Mouse (Mus musculus): Measurements from ENCODE around the gene Hist1h4f. TPM values are rescaled to one million over a fixed set of nuclear protein-coding genes. Genes with fewer than 3 reads are reported as not detected.
A peak's percentile ranks its signal among the peaks of the same experiment; 100 is the strongest.

Hist1h4f gene
- polyA plus RNA-seq, 1 experiment, result 25.6 TPM

- peak; percentile 96 for DNase-seq (ENCODE audit: low read depth)
Observed at GRCm38 (mm10) chr13:23575271-23575851, 23.9 kb upstream of the Hist1h4f start, which contains the start of gene Hist1h3d. Gene Hist1h3d (plus strand): TSS chr13:23575763.

GRCm38 (mm10) chr13:23574546-23575170, 23.2 kb upstream of the Hist1h4f start:
- peak; percentile 40 for DNase-seq (ENCODE audit: low read depth)

More at GRCm38 (mm10) chr13:23575271-23575851, 23.9 kb upstream of the Hist1h4f start, which contains the start of gene Hist1h3d:
- TF ChIP-seq POLR2A (IDR thresholded peaks at IDR 0.05; ENCODE audit: borderline replicate concordance, extremely low read depth, insufficient read depth, insufficient read length, poor library complexity, severe bottlenecking) (no peak), CTCF (IDR thresholded peaks at IDR 0.05; ENCODE audit: borderline replicate concordance, extremely low read depth, insufficient read depth, insufficient read length) (no peak)

GRCm38 (mm10) chr13:23573898-23574524, 22.6 kb upstream of the Hist1h4f start, which contains the start of the genes Hist1h2bf and Hist1h2ad:
Gene Hist1h2bf (minus strand): TSS chr13:23574196.
Gene Hist1h2ad (plus strand): TSS chr13:23574381.
- peak; percentile 100 for DNase-seq (ENCODE audit: low read depth)

GRCm38 (mm10) chr13:23573034-23573897, 21.8 kb upstream of the Hist1h4f start:
- peak; percentile 20 for DNase-seq (ENCODE audit: low read depth)

- peak; percentile 25 for DNase-seq (ENCODE audit: low read depth)
- TF ChIP-seq POLR2A (IDR thresholded peaks at IDR 0.05; ENCODE audit: borderline replicate concordance, extremely low read depth, insufficient read depth, insufficient read length, poor library complexity, severe bottlenecking) (no peak), CTCF (IDR thresholded peaks at IDR 0.05; ENCODE audit: borderline replicate concordance, extremely low read depth, insufficient read depth, insufficient read length) (no peak)
Observed at GRCm38 (mm10) chr13:23572218-23573033, 21.0 kb upstream of the Hist1h4f start.

- peak; percentile 53 for DNase-seq (ENCODE audit: low read depth)
Observed at GRCm38 (mm10) chr13:23571504-23572217, 20.2 kb upstream of the Hist1h4f start.

GRCm38 (mm10) chr13:23571022-23571503, 19.6 kb upstream of the Hist1h4f start, which contains the start of the genes Hist1h2ae and Hist1h2bg:
Gene Hist1h2ae (minus strand): TSS chr13:23571220.
Gene Hist1h2bg (plus strand): TSS chr13:23571396.
- peak; percentile 99 for DNase-seq (ENCODE audit: low read depth)
- TF ChIP-seq CTCF (IDR thresholded peaks at IDR 0.05; ENCODE audit: borderline replicate concordance, extremely low read depth, insufficient read depth, insufficient read length) (no peak), POLR2A (IDR thresholded peaks at IDR 0.05; ENCODE audit: borderline replicate concordance, extremely low read depth, insufficient read depth, insufficient read length, poor library complexity, severe bottlenecking) (no peak)

GRCm38 (mm10) chr13:23570261-23571021, 19.0 kb upstream of the Hist1h4f start:
- peak; percentile 51 for DNase-seq (ENCODE audit: low read depth)

GRCm38 (mm10) chr13:23564482-23564881, 13.0 kb upstream of the Hist1h4f start:
- no peak for DNase-seq (ENCODE audit: low read depth)
- TF ChIP-seq CTCF (IDR thresholded peaks at IDR 0.05; ENCODE audit: borderline replicate concordance, extremely low read depth, insufficient read depth, insufficient read length) (no peak), POLR2A (IDR thresholded peaks at IDR 0.05; ENCODE audit: borderline replicate concordance, extremely low read depth, insufficient read depth, insufficient read length, poor library complexity, severe bottlenecking) (no peak)

- TF ChIP-seq POLR2A (IDR thresholded peaks at IDR 0.05; ENCODE audit: borderline replicate concordance, extremely low read depth, insufficient read depth, insufficient read length, poor library complexity, severe bottlenecking) (no peak), CTCF (IDR thresholded peaks at IDR 0.05; ENCODE audit: borderline replicate concordance, extremely low read depth, insufficient read depth, insufficient read length) (no peak)
- peak; percentile 93 for DNase-seq (ENCODE audit: low read depth)
Observed at GRCm38 (mm10) chr13:23562699-23563462, 11.4 kb upstream of the Hist1h4f start.
